Mouse (Mus musculus): ENCODE results near the gene Hspa12a. TPM values are rescaled to one million over a fixed set of nuclear protein-coding genes. Genes with fewer than 3 reads are reported as not detected.
A peak's percentile ranks its signal among the peaks of the same experiment; 100 is the strongest.

Gene Hspa12a
- polyA plus RNA-seq, 1 experiment, result 6.6 TPM

DNA sequence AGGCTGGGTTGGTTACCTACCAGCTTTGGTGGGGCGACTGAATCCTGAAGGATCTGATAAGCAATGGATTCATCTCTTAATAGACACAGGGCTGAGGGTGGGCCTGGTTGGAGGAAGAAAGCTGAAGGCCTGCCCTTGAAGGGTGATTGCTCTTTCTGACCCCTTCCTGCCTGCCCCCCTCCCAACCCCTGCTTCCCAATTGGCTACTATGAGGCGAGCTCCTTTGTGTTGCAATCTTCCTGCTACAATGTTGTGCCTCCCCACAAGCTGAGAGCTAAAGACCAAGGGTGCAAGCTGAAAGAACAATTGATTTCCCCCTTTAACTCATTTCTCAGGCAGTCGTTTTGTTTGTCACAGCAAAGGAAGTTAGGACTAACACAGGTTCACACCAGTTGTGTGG lies 88.6 kb downstream of the Hspa12a start:
- H3K79me2 ChIP-seq (ENCODE audit: control insufficient read depth, insufficient read depth), result peaks cover 52% of the 10 kb centered on the region
- no peak overlapping the region for H3ac ChIP-seq (ENCODE audit: control insufficient read depth, insufficient read length)
- no peaks in the 10 kb centered on the region for H3K27me3 ChIP-seq (ENCODE audit: control insufficient read depth, insufficient read depth, insufficient read length)
- no peak overlapping the region for H3K4me3 ChIP-seq
- no peak for TF ChIP-seq SRF (IDR thresholded peaks at IDR 0.05; ENCODE audit: control insufficient read depth, insufficient read length, low read depth)
- no peak for TF ChIP-seq TCF3 (IDR thresholded peaks at IDR 0.05; ENCODE audit: insufficient read length, low read depth)
- no peak for TF ChIP-seq MYOG (IDR thresholded peaks at IDR 0.05; ENCODE audit: control insufficient read depth in 1 of 3, insufficient read depth in 1 of 3, insufficient read length in 2 of 3, low read depth in 2 of 3)
- no peak for TF ChIP-seq MYOD1 (IDR thresholded peaks at IDR 0.05; ENCODE audit: control insufficient read depth in 1 of 3, insufficient read length in 2 of 3, low read depth in 2 of 3)
- TF ChIP-seq E2F4 (IDR thresholded peaks at IDR 0.05; ENCODE audit: insufficient read depth), result no peak
- no peak for TF ChIP-seq MAX (IDR thresholded peaks at IDR 0.05; ENCODE audit: low read depth)
- no peak for TF ChIP-seq USF1 (IDR thresholded peaks at IDR 0.05; ENCODE audit: low read depth)
- no peak for TF ChIP-seq POLR2AphosphoS2 (IDR thresholded peaks at IDR 0.05; ENCODE audit: insufficient read length, low read depth)
- TF ChIP-seq REST (IDR thresholded peaks at IDR 0.05; ENCODE audit: insufficient read depth, insufficient read length), result no peak
- no peak for TF ChIP-seq POLR2A (IDR thresholded peaks at IDR 0.05; ENCODE audit: insufficient read length, low read depth)
- no peaks in the 10 kb centered on the region for H3K36me3 ChIP-seq (ENCODE audit: control insufficient read depth, insufficient read depth)
- no peak overlapping the region for H3K4me2 ChIP-seq (ENCODE audit: low read depth)

DNA sequence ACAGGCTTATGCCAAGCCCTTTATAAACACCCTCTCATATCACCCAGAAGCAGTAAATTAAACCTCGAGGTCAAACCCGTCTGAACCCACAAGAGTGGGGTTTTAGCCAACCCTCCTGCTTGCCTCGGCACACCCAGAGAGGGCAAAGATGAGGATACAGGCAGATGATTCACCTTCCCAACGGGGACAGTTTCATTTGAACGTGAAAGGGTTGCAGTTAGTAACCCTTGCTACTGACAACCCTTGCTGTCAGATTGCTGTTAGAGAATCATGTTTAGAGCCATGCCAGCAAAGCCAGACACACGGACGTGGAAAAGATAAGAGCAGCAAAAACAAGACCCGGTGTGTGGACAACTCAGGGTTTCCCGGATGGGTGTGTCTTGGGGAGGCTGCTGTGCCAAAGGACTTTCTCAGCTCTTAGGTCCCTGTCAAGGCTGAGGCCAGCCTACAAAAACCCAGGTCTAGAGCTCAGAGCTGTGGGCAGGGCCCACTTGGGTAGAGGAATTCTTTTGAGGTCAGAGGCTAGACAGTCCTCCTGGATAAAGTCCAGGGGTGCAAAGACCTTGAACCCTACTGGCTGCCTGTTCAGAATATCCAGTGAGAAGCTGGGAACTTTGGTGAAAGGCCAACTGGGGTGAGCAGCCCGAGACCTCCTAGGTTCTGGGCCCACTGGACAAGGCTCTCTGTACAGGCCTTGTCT lies 90.3 kb downstream of the Hspa12a start:
- Histone ChIP-seq H3K4me2 (ENCODE audit: low read depth) (peak overlapping the region; percentile 67), H3K4me3 (no peak overlapping the region), H3K36me3 (ENCODE audit: control insufficient read depth, insufficient read depth) (no peaks in the 10 kb centered on the region), H3K79me2 (ENCODE audit: control insufficient read depth, insufficient read depth) (peaks cover 42% of the 10 kb centered on the region), H3K27me3 (ENCODE audit: control insufficient read depth, insufficient read depth, insufficient read length) (no peaks in the 10 kb centered on the region), H3ac (ENCODE audit: control insufficient read depth, insufficient read length) (no peak overlapping the region)
- TF ChIP-seq MYOD1 (IDR thresholded peaks at IDR 0.05; ENCODE audit: control insufficient read depth in 1 of 3, insufficient read length in 2 of 3, low read depth in 2 of 3), result no peak
- no peak for TF ChIP-seq SRF (IDR thresholded peaks at IDR 0.05; ENCODE audit: control insufficient read depth, insufficient read length, low read depth)
- no peak for TF ChIP-seq USF1 (IDR thresholded peaks at IDR 0.05; ENCODE audit: low read depth)
- 0 out of 2 replicates have a peak, but pooled peaks have one; percentile 29 for TF ChIP-seq CEBPB (IDR thresholded peaks at IDR 0.05; ENCODE audit: insufficient read depth, poor library complexity, severe bottlenecking)
- no peak for TF ChIP-seq MYOG (IDR thresholded peaks at IDR 0.05; ENCODE audit: control insufficient read depth in 1 of 3, insufficient read depth in 1 of 3, insufficient read length in 2 of 3, low read depth in 2 of 3)

- Histone ChIP-seq H3K36me3 (ENCODE audit: control insufficient read depth, insufficient read depth) (no peaks in the 10 kb centered on the region), H3K27me3 (ENCODE audit: control insufficient read depth, insufficient read depth, insufficient read length) (no peaks in the 10 kb centered on the region), H3K4me3 (no peak overlapping the region), H3ac (ENCODE audit: control insufficient read depth, insufficient read length) (no peak overlapping the region), H3K79me2 (ENCODE audit: control insufficient read depth, insufficient read depth) (peaks cover 32% of the 10 kb centered on the region), H3K4me2 (ENCODE audit: low read depth) (peak overlapping the region; percentile 69)
- TF ChIP-seq TCF12 (IDR thresholded peaks at IDR 0.05; ENCODE audit: insufficient read depth, poor library complexity, severe bottlenecking) (no peak), USF1 (IDR thresholded peaks at IDR 0.05; ENCODE audit: low read depth) (no peak), POLR2A (IDR thresholded peaks at IDR 0.05; ENCODE audit: insufficient read length, low read depth) (no peak), TCF3 (IDR thresholded peaks at IDR 0.05; ENCODE audit: insufficient read length, low read depth) (no peak), SRF (IDR thresholded peaks at IDR 0.05; ENCODE audit: control insufficient read depth, insufficient read length, low read depth) (no peak), MAX (IDR thresholded peaks at IDR 0.05; ENCODE audit: low read depth) (no peak), CEBPB (IDR thresholded peaks at IDR 0.05; ENCODE audit: insufficient read depth, poor library complexity, severe bottlenecking) (peak; percentile 98), REST (IDR thresholded peaks at IDR 0.05; ENCODE audit: insufficient read depth, insufficient read length) (no peak), MYOD1 (IDR thresholded peaks at IDR 0.05; ENCODE audit: control insufficient read depth in 1 of 3, insufficient read length in 2 of 3, low read depth in 2 of 3) (peak in 1 of 3 experiments; percentile 74), MYOG (IDR thresholded peaks at IDR 0.05; ENCODE audit: control insufficient read depth in 1 of 3, insufficient read depth in 1 of 3, insufficient read length in 2 of 3, low read depth in 2 of 3) (peak in 1 of 3 experiments; percentile 28), POLR2AphosphoS2 (IDR thresholded peaks at IDR 0.05; ENCODE audit: insufficient read length, low read depth) (no peak), E2F4 (IDR thresholded peaks at IDR 0.05; ENCODE audit: insufficient read depth) (no peak)
Observed at GRCm38 (mm10) chr19:58850719-58851466, 92.6 kb downstream of the Hspa12a start.

- no peak overlapping the region for H3ac ChIP-seq (ENCODE audit: control insufficient read depth, insufficient read length)
- no peak overlapping the region for H3K4me3 ChIP-seq
- no peaks in the 10 kb centered on the region for H3K36me3 ChIP-seq (ENCODE audit: control insufficient read depth, insufficient read depth)
- peak overlapping the region; percentile 69 for H3K4me2 ChIP-seq (ENCODE audit: low read depth)
- no peaks in the 10 kb centered on the region for H3K27me3 ChIP-seq (ENCODE audit: control insufficient read depth, insufficient read depth, insufficient read length)
- TF ChIP-seq TCF12 (IDR thresholded peaks at IDR 0.05; ENCODE audit: insufficient read depth, poor library complexity, severe bottlenecking) (no peak), POLR2AphosphoS2 (IDR thresholded peaks at IDR 0.05; ENCODE audit: insufficient read length, low read depth) (no peak), MAX (IDR thresholded peaks at IDR 0.05; ENCODE audit: low read depth) (no peak), SRF (IDR thresholded peaks at IDR 0.05; ENCODE audit: control insufficient read depth, insufficient read length, low read depth) (no peak), MYOD1 (IDR thresholded peaks at IDR 0.05; ENCODE audit: control insufficient read depth in 1 of 3, insufficient read length in 2 of 3, low read depth in 2 of 3) (no peak), REST (IDR thresholded peaks at IDR 0.05; ENCODE audit: insufficient read depth, insufficient read length) (no peak), MYOG (IDR thresholded peaks at IDR 0.05; ENCODE audit: control insufficient read depth in 1 of 3, insufficient read depth in 1 of 3, insufficient read length in 2 of 3, low read depth in 2 of 3) (no peak), TCF3 (IDR thresholded peaks at IDR 0.05; ENCODE audit: insufficient read length, low read depth) (no peak), POLR2A (IDR thresholded peaks at IDR 0.05; ENCODE audit: insufficient read length, low read depth) (no peak), USF1 (IDR thresholded peaks at IDR 0.05; ENCODE audit: low read depth) (no peak), CEBPB (IDR thresholded peaks at IDR 0.05; ENCODE audit: insufficient read depth, poor library complexity, severe bottlenecking) (no peak), E2F4 (IDR thresholded peaks at IDR 0.05; ENCODE audit: insufficient read depth) (no peak)
- peaks cover 19% of the 10 kb centered on the region for H3K79me2 ChIP-seq (ENCODE audit: control insufficient read depth, insufficient read depth)
Observed at GRCm38 (mm10) chr19:58849333-58850131, 93.9 kb downstream of the Hspa12a start.

Measured in myocyte (in vitro differentiated cells).